Mouse (Mus musculus): ENCODE results near the gene Naa20.

DNA sequence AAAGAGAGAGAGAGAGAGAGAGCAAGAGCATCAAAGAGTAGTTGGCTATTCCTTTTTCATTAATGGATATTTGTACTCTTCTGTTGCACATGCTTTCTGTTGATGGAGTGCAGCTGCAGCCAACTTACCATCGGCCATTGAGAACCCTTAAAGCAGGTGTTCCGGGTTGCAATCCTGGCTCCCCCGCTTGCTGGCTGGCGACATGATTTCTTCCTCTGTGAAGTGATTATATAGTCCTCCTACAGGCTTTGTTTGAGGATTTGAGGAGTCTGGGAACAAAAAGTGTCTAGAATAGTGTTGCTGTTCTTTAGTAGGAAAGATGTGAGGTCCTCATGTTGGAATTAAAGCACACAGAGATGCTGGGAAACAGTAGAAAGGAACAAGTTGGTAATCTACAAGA is 30.6 kb upstream of the Naa20 start:
- TF ChIP-seq CTCF (IDR thresholded peaks at IDR 0.05; ENCODE audit: extremely low read depth, insufficient read depth, insufficient read length, insufficient replicate concordance) (no peak), POLR2A (IDR thresholded peaks at IDR 0.05; ENCODE audit: low read depth, low read length) (no peak)
